Mouse (Mus musculus): ENCODE data around the gene Lrrc36. TPM values are rescaled to one million over a fixed set of nuclear protein-coding genes. Genes with fewer than 3 reads are reported as not detected.

Lrrc36 gene
- total and polyA plus RNA-seq, 2 experiments from 2014 or later = 0.23 to 0.56 TPM

GRCm38 (mm10) chr8:105406416-105406815 is 7.0 kb upstream of the Lrrc36 start:
- no peaks in the 10 kb centered on the region for H3K27me3 ChIP-seq (ENCODE audit: control insufficient read depth, insufficient read depth, low read length)
- H3K27ac ChIP-seq (ENCODE audit: low read depth) = no peak overlapping the region
- H3K36me3 ChIP-seq (replicated peaks; ENCODE audit: control insufficient read depth, insufficient read depth, low read length) = no peaks in the 10 kb centered on the region
- no peaks in the 10 kb centered on the region for H3K4me1 ChIP-seq (ENCODE audit: control insufficient read depth, insufficient read depth)
- 77% methylated on average over 10 of the region's 10 CpGs for WGBS
- no peak for TF ChIP-seq CTCF (IDR thresholded peaks at IDR 0.05; ENCODE audit: low read depth)
- no peak for TF ChIP-seq EP300 (IDR thresholded peaks at IDR 0.05; ENCODE audit: low read depth)
- no peak overlapping the region for H3K9ac ChIP-seq (replicated peaks; ENCODE audit: low read depth, low read length)
- ATAC-seq (ENCODE audit: insufficient read depth, low read depth) = no peak
- H3K4me3 ChIP-seq (ENCODE audit: low read depth, low read length) = no peak overlapping the region
- DNase-seq (ENCODE audit: low spot score) = no peak
- H3K4me2 ChIP-seq (ENCODE audit: low read depth, low read length) = no peak overlapping the region
- H3K9me3 ChIP-seq (replicated peaks; ENCODE audit: control insufficient read depth, low read length) = no peaks in the 10 kb centered on the region

- Histone ChIP-seq H3K36me3 (replicated peaks; ENCODE audit: control insufficient read depth, insufficient read depth, low read length) (no peaks in the 10 kb centered on the region), H3K27ac (ENCODE audit: low read depth) (no peak overlapping the region), H3K4me1 (ENCODE audit: control insufficient read depth, insufficient read depth) (peaks cover 2% of the 10 kb centered on the region; the same call in 1 of the 2 replicates), H3K4me2 (ENCODE audit: low read depth, low read length) (no peak overlapping the region), H3K4me3 (ENCODE audit: low read depth, low read length) (no peak overlapping the region), H3K9me3 (replicated peaks; ENCODE audit: control insufficient read depth, low read length) (no peaks in the 10 kb centered on the region; the same call in 1 of the 2 replicates), H3K27me3 (ENCODE audit: control insufficient read depth, insufficient read depth, low read length) (peaks cover 6% of the 10 kb centered on the region), H3K9ac (replicated peaks; ENCODE audit: low read depth, low read length) (no peak overlapping the region)
- WGBS = 48% methylated on average over 7 of the region's 7 CpGs
- DNase-seq (ENCODE audit: low spot score) (no peak), ATAC-seq (ENCODE audit: insufficient read depth, low read depth) (no peak)
- TF ChIP-seq CTCF (IDR thresholded peaks at IDR 0.05; ENCODE audit: low read depth) (no peak), EP300 (IDR thresholded peaks at IDR 0.05; ENCODE audit: low read depth) (no peak)
Observed at GRCm38 (mm10) chr8:105408331-105408730, 5.0 kb upstream of the Lrrc36 start.

GRCm38 (mm10) chr8:105409947-105410346 is 3.4 kb upstream of the Lrrc36 start:
- no peak overlapping the region for H3K4me2 ChIP-seq (ENCODE audit: low read depth, low read length)
- H3K4me1 ChIP-seq (ENCODE audit: control insufficient read depth, insufficient read depth) = peaks cover 7% of the 10 kb centered on the region; the same call in 1 of the 2 replicates
- no peak overlapping the region for H3K9ac ChIP-seq (replicated peaks; ENCODE audit: low read depth, low read length)
- ATAC-seq (ENCODE audit: insufficient read depth, low read depth) = no peak
- WGBS = 92% methylated on average over 6 of the region's 6 CpGs
- no peak for TF ChIP-seq EP300 (IDR thresholded peaks at IDR 0.05; ENCODE audit: low read depth)
- TF ChIP-seq CTCF (IDR thresholded peaks at IDR 0.05; ENCODE audit: low read depth) = no peak
- H3K9me3 ChIP-seq (replicated peaks; ENCODE audit: control insufficient read depth, low read length) = no peaks in the 10 kb centered on the region; the same call in 1 of the 2 replicates
- no peak for DNase-seq (ENCODE audit: low spot score)
- H3K36me3 ChIP-seq (replicated peaks; ENCODE audit: control insufficient read depth, insufficient read depth, low read length) = no peaks in the 10 kb centered on the region
- no peak overlapping the region for H3K4me3 ChIP-seq (ENCODE audit: low read depth, low read length)
- peaks cover 20% of the 10 kb centered on the region for H3K27me3 ChIP-seq (ENCODE audit: control insufficient read depth, insufficient read depth, low read length)
- H3K27ac ChIP-seq (ENCODE audit: low read depth) = no peak overlapping the region

GRCm38 (mm10) chr8:105418992-105419391 is 5.6 kb downstream of the Lrrc36 start:
- no peak for DNase-seq (ENCODE audit: low spot score)
- TF ChIP-seq CTCF (IDR thresholded peaks at IDR 0.05; ENCODE audit: low read depth) = no peak
- no peak for TF ChIP-seq EP300 (IDR thresholded peaks at IDR 0.05; ENCODE audit: low read depth)
- H3K4me2 ChIP-seq (ENCODE audit: low read depth, low read length) = no peak overlapping the region
- H3K4me1 ChIP-seq (ENCODE audit: control insufficient read depth, insufficient read depth) = no peaks in the 10 kb centered on the region
- H3K9me3 ChIP-seq (replicated peaks; ENCODE audit: control insufficient read depth, low read length) = 0 out of 2 replicates have a peak, but pooled peaks cover 3% of the 10 kb centered on the region
- H3K27ac ChIP-seq (ENCODE audit: low read depth) = no peak overlapping the region
- H3K9ac ChIP-seq (replicated peaks; ENCODE audit: low read depth, low read length) = no peak overlapping the region
- H3K36me3 ChIP-seq (replicated peaks; ENCODE audit: control insufficient read depth, insufficient read depth, low read length) = no peaks in the 10 kb centered on the region
- 78% methylated on average over 2 of the region's 2 CpGs for WGBS
- H3K27me3 ChIP-seq (ENCODE audit: control insufficient read depth, insufficient read depth, low read length) = peaks cover 7% of the 10 kb centered on the region
- no peak for ATAC-seq (ENCODE audit: insufficient read depth, low read depth)
- H3K4me3 ChIP-seq (ENCODE audit: low read depth, low read length) = no peak overlapping the region

- DNase-seq (ENCODE audit: low spot score) (no peak), ATAC-seq (ENCODE audit: insufficient read depth, low read depth) (no peak)
- Histone ChIP-seq H3K4me1 (ENCODE audit: control insufficient read depth, insufficient read depth) (no peaks in the 10 kb centered on the region), H3K4me2 (ENCODE audit: low read depth, low read length) (no peak overlapping the region), H3K9me3 (replicated peaks; ENCODE audit: control insufficient read depth, low read length) (0 out of 2 replicates have a peak, but pooled peaks cover 3% of the 10 kb centered on the region), H3K9ac (replicated peaks; ENCODE audit: low read depth, low read length) (no peak overlapping the region), H3K36me3 (replicated peaks; ENCODE audit: control insufficient read depth, insufficient read depth, low read length) (no peaks in the 10 kb centered on the region), H3K27ac (ENCODE audit: low read depth) (no peak overlapping the region), H3K4me3 (ENCODE audit: low read depth, low read length) (no peak overlapping the region), H3K27me3 (ENCODE audit: control insufficient read depth, insufficient read depth, low read length) (no peaks in the 10 kb centered on the region)
- WGBS = 76% methylated on average over 4 of the region's 4 CpGs
- TF ChIP-seq EP300 (IDR thresholded peaks at IDR 0.05; ENCODE audit: low read depth) (no peak), CTCF (IDR thresholded peaks at IDR 0.05; ENCODE audit: low read depth) (no peak)
Observed at GRCm38 (mm10) chr8:105419800-105420199, 6.4 kb downstream of the Lrrc36 start.

GRCm38 (mm10) chr8:105422006-105422405 is 8.6 kb downstream of the Lrrc36 start:
- Histone ChIP-seq H3K9ac (replicated peaks; ENCODE audit: low read depth, low read length) (no peak overlapping the region), H3K4me1 (ENCODE audit: control insufficient read depth, insufficient read depth) (no peaks in the 10 kb centered on the region), H3K36me3 (replicated peaks; ENCODE audit: control insufficient read depth, insufficient read depth, low read length) (no peaks in the 10 kb centered on the region), H3K27me3 (ENCODE audit: control insufficient read depth, insufficient read depth, low read length) (no peaks in the 10 kb centered on the region), H3K4me3 (ENCODE audit: low read depth, low read length) (no peak overlapping the region), H3K27ac (ENCODE audit: low read depth) (no peak overlapping the region), H3K4me2 (ENCODE audit: low read depth, low read length) (no peak overlapping the region), H3K9me3 (replicated peaks; ENCODE audit: control insufficient read depth, low read length) (0 out of 2 replicates have a peak, but pooled peaks cover 1% of the 10 kb centered on the region)
- DNase-seq (ENCODE audit: low spot score) (no peak), ATAC-seq (ENCODE audit: insufficient read depth, low read depth) (no peak)
- TF ChIP-seq CTCF (IDR thresholded peaks at IDR 0.05; ENCODE audit: low read depth) (no peak), EP300 (IDR thresholded peaks at IDR 0.05; ENCODE audit: low read depth) (no peak)
- WGBS = 62% methylated on average over 1 of the region's 1 CpGs

Measured in heart, postnatal 0 days (tissue).